Mouse (Mus musculus): ENCODE measurements around the gene Tars. TPM values are rescaled to one million over a fixed set of nuclear protein-coding genes. Genes with fewer than 3 reads are reported as not detected.

Gene Tars
- polyA plus RNA-seq (2012; rRNA removed): 43.5 and 45.4 TPM in 2 replicates

GRCm38 (mm10) chr15:11399356-11400067 is at the start of gene Tars:
TSS of gene Tars (minus strand) at chr15:11399665.
- TF ChIP-seq POLR2A (IDR thresholded peaks at IDR 0.05; ENCODE audit: borderline replicate concordance, extremely low read depth, insufficient read depth, insufficient read length, poor library complexity, severe bottlenecking) (peak; percentile 28; the same call in 1 of the 2 replicates), CTCF (IDR thresholded peaks at IDR 0.05; ENCODE audit: borderline replicate concordance, extremely low read depth, insufficient read depth, insufficient read length) (0 out of 2 replicates have a peak, but pooled peaks have one; percentile 2)
- peak; percentile 100 for DNase-seq (ENCODE audit: low read depth)

DNA sequence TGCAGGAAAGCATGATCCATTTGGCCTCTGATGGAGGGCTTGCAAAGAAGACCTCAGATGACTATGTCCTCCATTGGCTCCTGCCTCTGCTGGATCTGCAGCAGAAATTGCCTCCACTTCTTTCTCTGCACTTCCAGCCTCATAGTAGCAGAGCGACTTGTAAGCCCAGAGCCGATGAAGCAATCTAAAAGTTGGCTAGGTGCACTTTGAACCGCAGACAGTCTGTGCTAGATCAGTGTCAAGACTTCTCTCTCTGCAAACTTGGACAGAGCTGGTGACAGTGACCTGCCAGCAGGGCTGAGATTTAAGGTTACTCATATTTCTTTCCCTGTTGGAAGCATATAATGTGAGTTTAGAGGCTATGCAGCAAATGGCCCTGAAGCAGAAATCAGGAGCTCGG is 37.9 kb upstream of the Tars start:
- TF ChIP-seq CTCF (IDR thresholded peaks at IDR 0.05; ENCODE audit: borderline replicate concordance, extremely low read depth, insufficient read depth, insufficient read length): no peak
- TF ChIP-seq POLR2A (IDR thresholded peaks at IDR 0.05; ENCODE audit: borderline replicate concordance, extremely low read depth, insufficient read depth, insufficient read length, poor library complexity, severe bottlenecking): no peak
- DNase-seq (ENCODE audit: low read depth): no peak

GRCm38 (mm10) chr15:11436709-11437280 is 37.3 kb upstream of the Tars start:
- DNase-seq (ENCODE audit: low read depth): no peak
- TF ChIP-seq POLR2A (IDR thresholded peaks at IDR 0.05; ENCODE audit: borderline replicate concordance, extremely low read depth, insufficient read depth, insufficient read length, poor library complexity, severe bottlenecking): no peak
- no peak for TF ChIP-seq CTCF (IDR thresholded peaks at IDR 0.05; ENCODE audit: borderline replicate concordance, extremely low read depth, insufficient read depth, insufficient read length)

DNA sequence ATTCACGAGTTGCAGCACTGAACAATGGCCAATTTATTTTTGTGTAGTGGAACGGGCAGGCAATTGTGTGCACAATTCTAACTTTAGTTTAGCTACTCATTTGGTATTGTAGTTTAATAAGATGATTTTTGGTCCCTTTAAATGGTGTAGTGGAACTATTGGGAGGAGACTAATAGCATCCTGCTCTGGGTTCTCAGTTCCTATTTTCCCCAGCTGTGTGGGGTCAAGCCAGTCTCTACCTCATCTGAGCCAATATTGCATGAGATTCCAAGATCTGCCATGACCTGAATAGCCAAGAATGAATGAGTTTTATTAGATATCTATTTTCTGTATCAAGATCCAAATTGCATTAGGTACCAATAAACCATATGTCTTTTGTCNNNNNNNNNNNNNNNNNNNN is 27.4 kb upstream of the Tars start:
- DNase-seq (ENCODE audit: low read depth): no peak
- TF ChIP-seq CTCF (IDR thresholded peaks at IDR 0.05; ENCODE audit: borderline replicate concordance, extremely low read depth, insufficient read depth, insufficient read length) (no peak), POLR2A (IDR thresholded peaks at IDR 0.05; ENCODE audit: borderline replicate concordance, extremely low read depth, insufficient read depth, insufficient read length, poor library complexity, severe bottlenecking) (no peak)

DNA sequence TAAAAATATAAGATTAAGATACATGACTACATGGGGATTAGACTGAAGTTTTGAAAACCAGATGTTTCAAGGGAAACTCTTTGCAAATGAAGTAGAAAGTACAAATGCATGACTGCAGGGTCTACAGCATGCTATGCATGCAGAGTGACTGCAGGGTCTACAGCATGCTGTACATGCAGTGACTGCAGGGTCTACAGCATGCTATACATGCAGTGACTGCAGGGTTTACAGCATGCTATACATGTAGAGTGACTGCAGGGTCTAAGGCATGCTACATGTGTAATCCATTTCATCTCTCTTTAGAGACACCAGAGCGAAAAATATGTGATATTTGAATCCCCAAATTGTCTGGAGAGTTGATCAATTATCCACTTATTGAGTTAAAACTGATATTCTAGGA is 14.0 kb upstream of the Tars start:
- DNase-seq (ENCODE audit: low read depth): no peak
- TF ChIP-seq POLR2A (IDR thresholded peaks at IDR 0.05; ENCODE audit: borderline replicate concordance, extremely low read depth, insufficient read depth, insufficient read length, poor library complexity, severe bottlenecking) (no peak), CTCF (IDR thresholded peaks at IDR 0.05; ENCODE audit: borderline replicate concordance, extremely low read depth, insufficient read depth, insufficient read length) (no peak)

- DNase-seq (ENCODE audit: low read depth): no peak
- TF ChIP-seq POLR2A (IDR thresholded peaks at IDR 0.05; ENCODE audit: borderline replicate concordance, extremely low read depth, insufficient read depth, insufficient read length, poor library complexity, severe bottlenecking) (no peak), CTCF (IDR thresholded peaks at IDR 0.05; ENCODE audit: borderline replicate concordance, extremely low read depth, insufficient read depth, insufficient read length) (no peak)
Measured at GRCm38 (mm10) chr15:11412542-11412941, 13.1 kb upstream of the Tars start.

DNA sequence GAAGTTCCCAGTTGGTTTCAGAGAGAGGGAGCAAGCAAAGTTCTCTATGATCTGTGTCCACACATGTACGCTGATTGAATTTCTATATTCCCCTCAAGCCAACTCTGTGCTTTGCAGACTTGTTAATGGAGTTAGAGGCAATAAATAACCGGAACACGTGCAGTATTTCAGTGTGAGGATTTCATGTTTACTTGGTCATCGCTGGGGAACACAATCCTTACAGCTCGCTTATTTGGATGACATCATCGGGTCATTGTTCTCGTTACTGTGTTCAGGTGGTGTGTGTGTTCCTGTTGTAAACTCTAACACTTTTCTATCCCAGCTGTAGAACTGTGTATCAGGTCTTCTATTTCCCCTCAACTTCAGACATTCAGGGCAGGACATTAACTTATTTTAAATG is 12.4 kb upstream of the Tars start:
- no peak for DNase-seq (ENCODE audit: low read depth)
- TF ChIP-seq POLR2A (IDR thresholded peaks at IDR 0.05; ENCODE audit: borderline replicate concordance, extremely low read depth, insufficient read depth, insufficient read length, poor library complexity, severe bottlenecking): no peak

DNA sequence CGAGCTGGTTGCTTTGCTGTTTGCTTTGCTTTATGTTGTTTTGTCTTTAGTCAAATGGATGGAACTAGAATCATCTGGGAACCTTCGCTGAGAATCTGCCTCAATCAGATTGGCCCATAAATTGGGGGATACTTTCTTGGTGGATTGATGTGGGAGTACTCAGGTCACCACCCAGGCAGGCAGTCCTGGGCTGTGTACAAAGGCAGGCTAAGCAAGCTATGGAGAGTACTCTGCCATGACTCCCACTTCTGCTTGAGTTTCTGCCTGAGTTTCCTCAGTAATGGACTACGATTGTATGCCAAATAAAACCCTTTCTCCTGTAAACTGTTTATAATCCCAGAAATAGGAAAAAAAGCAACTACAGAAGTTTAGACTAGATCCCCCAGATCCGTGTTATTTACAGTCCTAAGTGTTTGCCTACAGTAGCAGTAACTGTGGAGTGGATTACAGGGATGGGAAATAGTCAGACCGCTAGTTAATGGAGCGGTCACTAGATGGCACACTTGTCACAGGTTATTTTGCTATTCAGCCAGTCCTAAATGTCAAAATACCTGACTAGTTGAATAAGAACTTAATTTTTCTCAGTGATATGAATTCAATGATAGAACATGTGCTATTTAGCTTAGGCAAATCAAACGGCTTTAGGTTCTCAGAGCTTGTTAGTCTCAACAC is 8.8 kb upstream of the Tars start:
- DNase-seq (ENCODE audit: low read depth): peak; percentile 82
- TF ChIP-seq CTCF (IDR thresholded peaks at IDR 0.05; ENCODE audit: borderline replicate concordance, extremely low read depth, insufficient read depth, insufficient read length) (peak; percentile 61; the same call in 1 of the 2 replicates), POLR2A (IDR thresholded peaks at IDR 0.05; ENCODE audit: borderline replicate concordance, extremely low read depth, insufficient read depth, insufficient read length, poor library complexity, severe bottlenecking) (no peak)

DNA sequence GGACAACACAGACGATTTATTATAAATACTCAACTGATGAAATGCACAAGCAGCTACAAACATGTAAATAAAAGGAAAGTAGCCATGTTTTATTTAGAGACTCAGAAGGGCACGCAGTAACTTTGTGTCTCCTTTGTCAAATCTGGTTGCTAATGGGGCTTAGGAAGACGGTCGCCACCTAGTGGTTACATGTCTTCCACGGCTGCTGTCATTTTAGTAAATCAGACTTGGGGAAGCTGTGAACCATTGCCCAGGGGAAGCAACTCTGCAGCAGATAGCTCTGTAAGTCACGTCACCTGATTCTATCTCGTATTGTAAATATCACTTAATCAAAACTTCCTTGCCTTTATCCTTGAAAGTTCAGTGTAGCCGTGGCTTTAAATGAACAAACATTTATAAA is 7.9 kb upstream of the Tars start:
- no peak for TF ChIP-seq POLR2A (IDR thresholded peaks at IDR 0.05; ENCODE audit: borderline replicate concordance, extremely low read depth, insufficient read depth, insufficient read length, poor library complexity, severe bottlenecking)
- peak; percentile 80 for TF ChIP-seq CTCF (IDR thresholded peaks at IDR 0.05; ENCODE audit: borderline replicate concordance, extremely low read depth, insufficient read depth, insufficient read length)
- peak; percentile 91 for DNase-seq (ENCODE audit: low read depth)

GRCm38 (mm10) chr15:11406769-11407168 is 7.3 kb upstream of the Tars start:
- peak; percentile 21 for DNase-seq (ENCODE audit: low read depth)
- TF ChIP-seq CTCF (IDR thresholded peaks at IDR 0.05; ENCODE audit: borderline replicate concordance, extremely low read depth, insufficient read depth, insufficient read length): peak; percentile 42; the same call in 1 of the 2 replicates
- no peak for TF ChIP-seq POLR2A (IDR thresholded peaks at IDR 0.05; ENCODE audit: borderline replicate concordance, extremely low read depth, insufficient read depth, insufficient read length, poor library complexity, severe bottlenecking)

- TF ChIP-seq CTCF (IDR thresholded peaks at IDR 0.05; ENCODE audit: borderline replicate concordance, extremely low read depth, insufficient read depth, insufficient read length): no peak
- no peak for TF ChIP-seq POLR2A (IDR thresholded peaks at IDR 0.05; ENCODE audit: borderline replicate concordance, extremely low read depth, insufficient read depth, insufficient read length, poor library complexity, severe bottlenecking)
- no peak for DNase-seq (ENCODE audit: low read depth)
Measured at GRCm38 (mm10) chr15:11398676-11399350, 652 bp downstream of the Tars start.

Measured in brain, embryonic 14.5 days (tissue).